Mouse (Mus musculus) layer of hippocampus, adult 11-12 months (tissue): ENCODE data around the gene Slc26a1.
"Not testable (repeated sequence)": the region's sequence is repeated elsewhere in the genome, so short reads cannot be mapped to it uniquely, and the experiment has no call there.

Experiments used
- DNase-seq: peaks from one replicate; pipeline ENCODE4 v3.0.0; 2022; ENCODE audit warnings: low spot score

Gene Slc26a1

GRCm38 (mm10) chr5:108655891-108656650 is 19.3 kb downstream of the Slc26a1 start:
- no peak for DNase-seq

DNA sequence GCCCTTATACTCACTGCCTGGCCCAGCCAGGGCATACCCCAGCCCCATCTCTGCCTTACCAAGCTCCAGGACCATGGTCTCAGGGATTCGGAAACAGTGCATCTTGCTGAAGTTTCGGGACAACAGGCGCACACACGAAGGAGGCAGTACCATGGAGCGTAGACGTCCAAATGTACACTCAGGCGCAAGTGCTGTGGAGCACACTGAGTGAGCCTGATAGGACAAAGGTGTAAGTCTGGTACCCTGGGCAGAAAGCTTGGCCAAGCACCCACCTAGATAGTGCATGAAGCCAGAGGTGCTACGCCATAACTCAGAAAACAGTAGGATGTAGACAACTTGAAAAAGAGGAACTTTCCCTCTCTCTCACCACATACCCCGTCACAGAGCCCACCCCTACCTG is 20.0 kb downstream of the Slc26a1 start:
- DNase-seq, result no peak

DNA sequence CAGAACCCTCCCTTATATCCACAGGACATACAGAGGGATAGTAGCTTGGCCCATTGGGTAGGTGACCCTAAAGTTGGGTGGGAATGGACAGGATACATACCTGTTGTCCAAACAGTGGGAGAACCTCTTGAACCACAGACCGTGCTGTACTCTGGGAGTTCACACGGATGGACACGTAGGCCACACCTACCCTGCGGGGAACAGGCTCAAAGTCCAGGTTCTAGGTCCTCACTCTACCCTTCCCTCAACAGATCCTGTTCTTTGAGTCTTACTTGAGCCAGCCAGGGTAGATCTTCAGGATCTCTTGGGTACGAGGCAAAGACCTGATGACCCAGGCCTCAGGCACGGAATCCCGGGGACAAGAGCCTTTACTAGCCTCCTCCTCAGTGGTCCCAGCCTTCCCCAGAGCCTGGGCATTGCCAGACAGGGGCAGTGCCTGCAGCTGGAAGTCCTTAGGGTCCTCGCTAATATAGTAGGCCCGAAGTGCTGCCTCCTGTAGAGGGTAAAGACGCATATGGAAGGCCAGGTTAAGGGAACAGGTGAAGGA is 20.9 kb downstream of the Slc26a1 start:
- no peak for DNase-seq

- DNase-seq, result no peak
Measured at GRCm38 (mm10) chr5:108653341-108653740, 22.0 kb downstream of the Slc26a1 start.

- DNase-seq, result peak; percentile 69
Measured at GRCm38 (mm10) chr5:108651823-108652222, 23.5 kb downstream of the Slc26a1 start.

DNA sequence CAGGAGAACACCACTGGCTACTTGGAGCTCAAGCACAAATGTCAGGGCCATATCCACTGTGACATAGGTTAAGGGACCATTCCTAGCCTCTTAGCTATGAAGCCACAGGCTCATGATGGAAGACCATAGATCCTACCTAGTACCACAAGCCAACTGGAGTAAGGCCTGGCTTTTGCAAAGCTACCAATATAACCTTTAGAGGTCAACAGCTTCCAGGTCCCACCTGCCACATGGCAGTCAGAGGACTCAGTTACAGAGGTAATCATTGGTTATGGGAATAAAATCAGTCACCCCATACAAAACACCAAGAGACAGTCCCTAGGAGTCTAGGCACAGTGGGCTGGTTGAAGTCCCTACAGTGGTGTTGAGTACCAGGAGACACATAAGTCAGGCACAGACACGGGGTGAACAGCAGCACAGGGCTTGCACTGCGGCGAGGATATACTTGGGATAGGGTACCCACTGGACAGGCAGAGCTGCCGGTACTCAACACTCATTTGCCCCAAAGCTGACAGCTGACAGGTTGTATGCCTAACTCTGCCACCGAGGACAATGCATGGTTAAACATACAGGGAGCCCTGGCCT is 24.1 kb downstream of the Slc26a1 start:
- no peak for DNase-seq

DNA sequence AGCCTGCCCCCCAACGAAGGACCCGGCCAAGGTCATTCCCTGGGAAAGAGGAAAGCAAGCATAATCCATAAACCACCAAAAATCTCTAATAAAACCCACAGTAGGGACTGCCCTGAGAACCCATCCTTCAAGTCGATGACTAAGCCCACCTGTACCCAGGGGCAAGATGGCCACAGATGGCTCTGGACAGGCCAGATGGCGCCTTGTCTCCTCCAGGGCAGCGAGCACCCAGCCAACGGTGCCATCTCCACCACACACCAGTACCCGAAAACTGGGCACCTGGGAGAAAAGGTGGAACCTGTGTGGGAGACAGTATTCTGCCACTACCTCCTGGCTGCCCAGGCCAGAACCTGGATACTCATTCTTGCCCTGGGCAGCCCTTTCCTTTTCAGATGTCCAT is 25.0 kb downstream of the Slc26a1 start:
- DNase-seq, result no peak

- no peak for DNase-seq
Measured at GRCm38 (mm10) chr5:108648937-108649576, 26.3 kb downstream of the Slc26a1 start.

DNA sequence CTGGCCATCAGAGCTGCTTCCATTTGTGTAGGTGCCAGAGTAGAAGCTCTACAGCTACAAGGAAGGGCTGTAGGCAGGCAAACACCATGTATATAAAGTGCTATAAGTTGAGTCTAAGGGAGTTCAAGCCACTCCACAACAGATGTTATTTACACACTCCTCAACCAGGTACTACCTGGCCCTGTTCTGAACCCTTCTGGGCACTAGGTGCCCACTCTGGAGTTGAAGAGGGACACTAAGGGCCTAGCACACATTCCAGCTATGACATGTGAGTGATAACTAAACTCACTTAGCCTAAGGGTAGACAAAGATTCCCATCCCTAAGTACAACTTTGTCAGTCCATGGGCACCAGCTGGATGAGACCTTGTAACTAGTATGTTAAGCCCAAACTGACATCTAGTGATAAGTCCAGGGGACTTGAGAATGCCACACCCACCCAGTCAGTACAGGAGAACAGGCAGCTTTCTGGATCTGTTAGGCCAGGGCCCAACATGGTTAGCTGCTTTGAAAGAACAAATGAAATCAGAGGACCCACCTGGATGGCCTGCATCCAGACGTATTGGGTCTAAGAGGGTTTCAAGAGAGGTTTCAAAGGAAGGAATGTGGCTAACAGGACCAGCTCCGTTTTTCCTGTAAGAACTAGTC is 27.4 kb downstream of the Slc26a1 start:
- DNase-seq, result no peak

DNA sequence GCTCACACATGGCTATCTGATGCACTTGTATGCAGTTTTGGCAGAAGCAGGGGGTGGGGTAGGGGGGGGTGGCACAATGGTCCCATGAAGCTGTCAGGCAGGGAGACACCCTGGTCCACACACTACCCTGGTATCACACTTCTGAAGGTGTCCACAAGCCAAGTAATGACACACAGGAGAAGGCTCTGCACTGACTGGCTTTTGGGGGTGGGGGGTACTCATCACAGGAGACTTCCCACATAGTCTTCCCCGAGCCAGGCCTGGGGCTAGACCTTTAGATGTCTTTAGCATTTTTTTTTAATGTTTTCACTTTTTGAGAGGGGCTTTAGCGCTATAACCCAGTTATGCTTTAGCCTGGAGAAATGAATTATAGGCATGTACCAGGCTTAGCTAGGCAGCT is 28.1 kb downstream of the Slc26a1 start:
- no peak for DNase-seq

DNA sequence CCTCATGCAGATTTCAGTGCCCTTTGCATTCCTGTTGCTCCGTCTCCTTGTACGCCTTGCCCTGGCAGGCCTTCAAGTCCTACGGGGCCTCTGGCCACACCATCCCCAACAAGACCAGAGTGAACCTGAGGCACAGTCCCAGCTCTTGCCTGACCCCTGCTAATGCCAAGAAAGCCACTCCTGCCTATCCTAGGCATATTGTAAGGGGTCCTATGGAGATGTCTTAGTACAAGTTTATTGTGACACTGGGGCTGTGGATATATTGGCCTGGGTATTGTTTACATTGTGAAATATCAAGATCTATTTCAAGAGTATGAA is 29.1 kb downstream of the Slc26a1 start:
- no peak for DNase-seq

GRCm38 (mm10) chr5:108645651-108646342 is 29.6 kb downstream of the Slc26a1 start:
- no peak for DNase-seq

GRCm38 (mm10) chr5:108643674-108644073 is 31.7 kb downstream of the Slc26a1 start:
- no peak for DNase-seq

- no peak for DNase-seq
Measured at GRCm38 (mm10) chr5:108636172-108636571, 39.2 kb downstream of the Slc26a1 start.

GRCm38 (mm10) chr5:108634088-108634487 is 41.3 kb downstream of the Slc26a1 start:
- not testable (repeated sequence) for DNase-seq

DNA sequence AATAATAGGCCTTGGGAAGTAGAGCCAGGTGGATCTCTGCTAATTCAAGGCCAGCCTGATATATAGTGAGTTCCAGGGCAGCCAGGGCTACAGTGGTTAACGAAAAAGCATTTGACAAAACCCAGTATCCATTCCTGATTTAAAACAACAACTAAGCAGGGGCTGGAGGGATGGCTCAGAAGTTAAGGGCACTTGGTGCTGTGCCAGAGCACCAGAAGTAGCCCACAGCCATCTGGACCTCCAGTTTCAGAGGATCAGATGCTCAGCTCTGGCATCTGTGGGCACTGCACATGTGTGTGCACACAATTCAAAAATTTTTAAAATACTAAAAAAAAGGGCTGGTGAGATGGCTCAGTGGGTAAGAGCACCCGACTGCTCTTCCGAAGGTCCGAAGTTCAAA is 41.7 kb downstream of the Slc26a1 start:
- DNase-seq, result no peak

DNA sequence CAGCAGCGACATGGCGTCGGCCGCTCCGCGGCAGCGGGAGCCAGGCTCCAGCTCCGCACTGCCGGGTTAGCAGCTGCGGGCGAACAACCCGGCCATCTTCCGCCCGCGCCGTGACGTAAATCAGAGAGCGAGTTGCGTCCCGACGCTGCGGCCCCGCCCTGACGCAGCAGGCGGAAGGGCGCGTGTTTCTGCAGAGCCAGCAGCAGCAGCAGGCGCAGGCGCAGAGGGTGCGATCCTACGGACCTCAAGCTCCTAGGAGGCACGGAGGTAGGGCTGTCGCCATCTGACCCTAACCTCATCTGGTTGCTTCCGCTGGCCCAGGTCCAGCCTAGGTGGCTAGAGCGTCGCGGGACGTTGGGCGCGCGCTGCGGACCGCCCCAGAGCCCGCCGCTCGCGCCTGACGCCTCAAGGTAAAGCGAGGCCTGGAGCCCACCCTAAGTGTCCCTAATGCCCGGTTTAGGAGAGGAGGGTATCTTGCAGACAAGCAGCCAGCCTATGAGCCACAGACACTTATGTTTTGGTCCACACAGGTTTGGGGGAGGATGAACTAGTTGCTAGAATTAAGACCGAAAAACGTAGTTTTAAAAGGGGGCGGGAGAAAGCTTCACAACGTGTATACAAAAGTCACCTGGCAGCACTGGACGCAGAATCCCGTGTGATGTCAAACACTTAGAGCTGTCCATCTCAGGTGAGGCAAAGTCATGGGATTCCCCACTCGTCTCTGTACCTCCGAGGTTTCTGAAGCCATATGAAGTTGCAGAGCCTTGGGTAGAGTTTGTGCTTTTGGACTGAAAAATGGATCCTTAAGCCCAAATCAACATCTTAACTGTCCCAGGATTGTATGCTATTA is 45.5 kb downstream of the Slc26a1 start, which contains the start of the genes Gak and Tmem175:
Gene Gak, minus strand, starts transcription at position 122 of the 850 bp plus-strand sequence.
Gene Tmem175, plus strand, starts transcription at position 137 of the 850 bp plus-strand sequence.
- DNase-seq, result peak; percentile 93

DNA sequence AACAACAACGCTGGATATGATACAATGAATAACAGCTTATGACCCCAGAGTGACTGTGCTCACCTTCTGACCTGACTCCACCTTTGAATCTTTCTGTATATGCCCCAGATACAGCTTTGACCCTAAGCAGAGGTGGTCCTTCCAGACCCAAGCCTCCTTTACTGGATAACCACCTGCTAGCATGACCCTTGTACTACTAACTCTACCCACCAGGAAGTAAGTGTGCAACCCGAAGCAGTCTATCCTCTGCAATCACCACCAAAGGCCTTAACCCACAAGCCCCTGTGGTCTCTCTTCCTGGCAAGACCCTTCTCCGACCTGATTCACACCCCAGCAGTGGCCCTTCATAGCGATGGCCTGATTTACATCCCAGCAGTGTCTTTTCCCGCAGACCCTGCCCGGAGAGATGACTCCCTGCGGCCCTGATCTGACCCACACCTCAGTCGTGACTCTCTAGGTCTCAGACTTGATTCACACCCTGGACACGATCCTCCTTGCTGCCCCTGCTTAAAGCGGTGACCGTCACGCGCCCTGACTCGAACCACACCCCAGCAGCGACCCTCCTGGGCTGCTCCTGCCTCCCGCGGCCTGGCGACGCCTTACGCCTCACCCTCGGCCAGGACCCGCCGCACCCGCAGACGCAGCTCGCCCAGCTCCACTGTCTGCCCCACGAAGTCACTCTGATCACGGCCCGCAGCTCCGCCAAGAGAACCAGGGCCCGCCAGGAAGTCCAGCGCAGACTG is 46.3 kb downstream of the Slc26a1 start:
- peak; percentile 31 for DNase-seq

- DNase-seq, result no peak
Measured at GRCm38 (mm10) chr5:108626050-108626660, 49.2 kb downstream of the Slc26a1 start.

GRCm38 (mm10) chr5:108621870-108622269 is 53.5 kb downstream of the Slc26a1 start:
- DNase-seq, result no peak
